Mouse (Mus musculus) megakaryocyte, embryonic 14.5 days (primary cell): ENCODE data around the gene Vmn1r218. TPM values are rescaled to one million over a fixed set of nuclear protein-coding genes. Genes with fewer than 3 reads are reported as not detected.
"Not testable (repeated sequence)": the region's sequence is repeated elsewhere in the genome, so short reads cannot be mapped to it uniquely, and the experiment has no call there.

Experiments used
- H3K27me3 ChIP-seq: replicated peaks from 2 replicates; pipeline ENCODE3; 2012; ENCODE audit warnings: inconsistent platforms
- H3K36me3 ChIP-seq: replicated peaks from 2 replicates; pipeline ENCODE3; 2012; ENCODE audit warnings: low read length, inconsistent platforms, mixed read lengths
- H3K4me1 ChIP-seq: 2 replicates; pipeline ENCODE4 v1.6.1; 2012; ENCODE audit warnings: inconsistent platforms
- H3K4me3 ChIP-seq: replicated peaks from 2 replicates; pipeline ENCODE3; 2012; ENCODE audit warnings: moderate library complexity, mild to moderate bottlenecking, inconsistent platforms
- H3K9me3 ChIP-seq: 2 replicates; pipeline ENCODE4 v1.6.1; 2012; ENCODE audit warnings: inconsistent platforms
- FLI1 ChIP-seq: IDR thresholded peaks from 2 replicates; pipeline ENCODE4 v1.6.1; 2012; ENCODE audit warnings: low read length, inconsistent platforms, mixed read lengths
- GATA1 ChIP-seq: IDR thresholded peaks from 3 replicates; pipeline ENCODE4 v1.6.1; 2012; ENCODE audit warnings: mixed read lengths, low read length, inconsistent platforms, borderline replicate concordance
- polyA plus RNA-seq: library from polyadenylated mRNA; stranded (reverse); fragments of >175 nt; gene quantifications from 2 replicates; pipeline ENCODE4 v1.2.3, GENCODE M21; 2012; ENCODE audit warnings: low replicate concordance; ENCODE audit not compliant: insufficient read depth

The Vmn1r218 gene
- polyA plus RNA-seq: not detected in 2 replicates

GRCm38 (mm10) chr13:23133099-23133498 lies at the start of gene Vmn1r218:
Gene Vmn1r218 (plus strand): TSS chr13:23133155.
- H3K36me3 ChIP-seq: no peaks in the 10 kb centered on the region
- no peaks in the 10 kb centered on the region for H3K9me3 ChIP-seq
- no peak within 1 kb of the TSS for H3K4me3 ChIP-seq
- TF ChIP-seq GATA1 (no peak), FLI1 (no peak)
- H3K4me1 ChIP-seq: no peaks in the 10 kb centered on the region
- no peaks in the 10 kb centered on the region for H3K27me3 ChIP-seq

GRCm38 (mm10) chr13:23094386-23094785 lies 38.6 kb upstream of the Vmn1r218 start:
- TF ChIP-seq GATA1: no peak
- no peak for TF ChIP-seq FLI1
- Histone ChIP-seq H3K4me1 (no peaks in the 10 kb centered on the region), H3K36me3 (no peaks in the 10 kb centered on the region), H3K4me3 (no peak overlapping the region), H3K27me3 (no peaks in the 10 kb centered on the region), H3K9me3 (no peaks in the 10 kb centered on the region)

DNA sequence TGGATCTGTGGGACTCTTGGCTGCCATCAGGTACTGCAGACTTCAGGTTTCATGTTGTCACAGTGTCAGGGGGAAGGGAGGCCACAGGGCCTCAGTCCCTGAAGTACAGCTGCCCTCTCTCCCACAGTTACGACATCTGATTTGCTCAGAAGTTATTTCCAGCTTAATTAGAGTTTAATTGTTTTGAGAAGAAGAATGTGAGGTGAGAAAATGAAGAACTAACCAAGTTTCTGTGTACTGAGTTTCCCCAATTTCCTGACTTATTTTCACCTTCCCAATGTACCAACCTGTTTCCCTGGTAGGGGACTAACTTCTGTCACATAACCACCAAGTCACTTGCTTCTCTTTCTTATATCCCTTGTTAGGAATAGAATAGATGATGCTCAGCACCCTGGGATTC lies 14.8 kb upstream of the Vmn1r218 start, which contains the start of gene Vmn1r217:
Gene Vmn1r217, minus strand, starts transcription at position 101 of the 400 bp plus-strand sequence.
- not testable (repeated sequence) for H3K27me3 ChIP-seq, H3K36me3 ChIP-seq, H3K4me3 ChIP-seq, H3K4me1 ChIP-seq, H3K9me3 ChIP-seq

DNA sequence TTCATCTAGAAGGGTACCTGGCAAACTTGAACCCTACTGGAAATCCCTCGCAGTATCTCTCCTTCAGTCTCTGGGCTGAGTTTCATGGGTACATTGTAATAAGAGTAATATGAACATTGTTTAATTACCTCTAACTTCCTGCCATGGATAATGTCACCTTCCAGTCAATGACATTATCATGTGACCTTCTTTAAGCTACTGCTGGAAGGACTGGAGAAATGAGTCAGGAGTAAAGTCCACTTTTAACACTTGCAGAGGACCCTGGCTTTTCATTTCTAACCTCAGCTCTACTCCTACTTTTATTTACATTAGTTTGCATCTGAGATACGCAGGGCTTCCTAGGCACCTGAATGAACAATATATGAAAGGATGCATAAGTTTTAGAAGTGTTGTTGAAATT lies 12.3 kb upstream of the Vmn1r218 start:
- Histone ChIP-seq H3K27me3 (no peaks in the 10 kb centered on the region), H3K4me1 (no peaks in the 10 kb centered on the region), H3K9me3 (no peaks in the 10 kb centered on the region), H3K4me3 (no peak overlapping the region), H3K36me3 (no peaks in the 10 kb centered on the region)
- TF ChIP-seq GATA1 (no peak), FLI1 (no peak)

DNA sequence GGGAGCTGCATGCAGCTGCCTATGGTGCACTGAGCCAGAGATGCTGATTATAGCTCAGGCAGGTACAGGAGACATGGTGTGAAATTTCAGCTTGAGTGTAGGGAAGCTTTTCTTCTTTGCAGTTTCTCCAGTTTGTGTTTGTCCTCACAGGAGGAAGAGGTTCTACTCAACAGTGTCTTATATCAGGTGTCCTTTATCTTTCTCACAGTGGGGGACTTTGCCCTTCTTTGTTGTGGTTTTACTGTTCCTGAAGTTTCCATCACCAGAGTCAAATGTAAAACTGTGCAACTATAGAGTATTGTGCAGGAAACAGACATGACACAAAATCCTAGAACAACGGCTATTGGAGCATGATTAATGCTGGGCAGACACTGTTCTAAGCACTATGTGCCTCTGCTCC lies 546 bp downstream of the Vmn1r218 start:
- H3K36me3 ChIP-seq: no peaks in the 10 kb centered on the region
- H3K4me3 ChIP-seq: no peak overlapping the region
- no peaks in the 10 kb centered on the region for H3K9me3 ChIP-seq
- H3K4me1 ChIP-seq: no peaks in the 10 kb centered on the region
- H3K27me3 ChIP-seq: no peaks in the 10 kb centered on the region
- TF ChIP-seq FLI1 (no peak), GATA1 (no peak)

DNA sequence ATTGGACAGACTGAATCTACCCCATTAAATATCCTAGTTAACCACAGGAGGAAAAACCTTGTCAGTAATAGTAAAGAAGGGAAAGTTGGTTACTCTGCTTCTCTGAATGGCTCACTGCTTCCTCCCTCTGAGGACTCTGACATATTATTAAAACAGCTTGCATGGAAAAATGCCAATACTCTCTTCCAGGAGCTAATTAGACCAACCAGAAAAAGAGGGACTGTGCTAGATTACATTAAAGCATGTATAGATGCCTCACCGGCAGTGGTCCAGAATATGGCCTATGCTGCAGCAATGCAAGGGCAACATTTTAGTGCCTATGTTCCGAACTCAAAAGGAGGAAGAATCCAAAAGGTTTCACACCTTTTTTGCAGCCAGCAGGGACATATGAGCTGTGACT lies 5.9 kb downstream of the Vmn1r218 start:
- Histone ChIP-seq H3K4me3 (no peak overlapping the region), H3K27me3 (no peaks in the 10 kb centered on the region), H3K4me1 (no peaks in the 10 kb centered on the region), H3K36me3 (no peaks in the 10 kb centered on the region), H3K9me3 (peaks cover 4% of the 10 kb centered on the region)
- TF ChIP-seq GATA1 (no peak), FLI1 (no peak)

DNA sequence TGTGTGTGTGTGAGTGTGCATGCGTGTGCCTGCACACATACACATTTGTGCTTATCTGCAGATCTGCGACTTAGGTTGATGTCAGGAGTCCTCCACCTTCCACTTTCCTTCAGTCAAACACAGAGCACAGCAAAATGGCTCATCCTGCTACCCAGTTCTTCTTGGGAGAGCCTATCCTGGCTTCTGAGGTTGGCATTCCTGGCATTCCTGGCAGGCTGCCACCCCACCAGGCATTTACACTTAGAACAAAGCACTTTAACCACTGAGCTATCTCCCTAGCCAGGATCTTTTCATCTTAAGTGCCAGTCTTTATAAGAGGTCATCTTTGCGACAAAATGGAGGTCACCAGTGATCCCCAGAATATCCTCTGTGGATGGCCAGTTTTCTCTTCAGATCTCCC lies 24.9 kb downstream of the Vmn1r218 start:
- no peaks in the 10 kb centered on the region for H3K27me3 ChIP-seq
- no peaks in the 10 kb centered on the region for H3K36me3 ChIP-seq
- no peaks in the 10 kb centered on the region for H3K9me3 ChIP-seq
- no peaks in the 10 kb centered on the region for H3K4me1 ChIP-seq
- TF ChIP-seq GATA1 (no peak), FLI1 (no peak)
- no peak overlapping the region for H3K4me3 ChIP-seq

GRCm38 (mm10) chr13:23159012-23159411 lies 26.1 kb downstream of the Vmn1r218 start, which contains the start of gene Vmn1r219:
Gene Vmn1r219 (plus strand): TSS chr13:23159312.
- H3K27me3 ChIP-seq: no peaks in the 10 kb centered on the region
- no peaks in the 10 kb centered on the region for H3K9me3 ChIP-seq
- H3K4me3 ChIP-seq: no peak within 1 kb of the TSS
- no peaks in the 10 kb centered on the region for H3K4me1 ChIP-seq
- TF ChIP-seq FLI1 (no peak), GATA1 (no peak)
- H3K36me3 ChIP-seq: no peaks in the 10 kb centered on the region

- not testable (repeated sequence) for H3K9me3 ChIP-seq, H3K27me3 ChIP-seq
Observed at GRCm38 (mm10) chr13:23166471-23166870, 33.5 kb downstream of the Vmn1r218 start.

GRCm38 (mm10) chr13:23187875-23188274 lies 54.9 kb downstream of the Vmn1r218 start, which contains the start of gene Vmn1r220:
Gene Vmn1r220 (minus strand): TSS chr13:23187975.
- H3K9me3 ChIP-seq: no peaks in the 10 kb centered on the region
- no peaks in the 10 kb centered on the region for H3K36me3 ChIP-seq
- H3K4me1 ChIP-seq: no peaks in the 10 kb centered on the region
- TF ChIP-seq FLI1 (no peak), GATA1 (no peak)
- H3K4me3 ChIP-seq: no peak within 1 kb of the TSS
- no peaks in the 10 kb centered on the region for H3K27me3 ChIP-seq

More at GRCm38 (mm10) chr13:23166471-23166870, 33.5 kb downstream of the Vmn1r218 start:
- not testable (repeated sequence) for H3K36me3 ChIP-seq, H3K4me1 ChIP-seq, H3K4me3 ChIP-seq

Other genes starting within 250 kb of the Vmn1r218 start
- gene Vmn1r212, start 248.9 kb upstream of the Vmn1r218 start, polyA plus RNA-seq: not detected in 2 replicates
- gene Vmn1r213, start 125.5 kb upstream of the Vmn1r218 start, polyA plus RNA-seq: not detected in 2 replicates
- not detected in 2 replicates for gene Vmn1r214, start 102.7 kb upstream of the Vmn1r218 start, polyA plus RNA-seq
- 5.8 TPM in 1 of 2 replicates, not detected in the other for gene Vmn1r215, start 65.1 kb upstream of the Vmn1r218 start, polyA plus RNA-seq
- gene Vmn1r217, start 14.9 kb upstream of the Vmn1r218 start, polyA plus RNA-seq: not detected in 2 replicates
- 0.07 TPM in 1 of 2 replicates, not detected in the other for gene Vmn1r219, start 26.2 kb downstream of the Vmn1r218 start, polyA plus RNA-seq
- not detected in 2 replicates for gene Vmn1r220, start 54.8 kb downstream of the Vmn1r218 start, polyA plus RNA-seq
- not detected in 2 replicates for gene Vmn1r221, start 81.0 kb downstream of the Vmn1r218 start, polyA plus RNA-seq
- not detected in 2 replicates for gene Vmn1r222, start 102.8 kb downstream of the Vmn1r218 start, polyA plus RNA-seq
- gene Vmn1r223, start 114.0 kb downstream of the Vmn1r218 start, polyA plus RNA-seq: not detected in 2 replicates
- gene Zfp322a, start 236.1 kb downstream of the Vmn1r218 start, polyA plus RNA-seq: 0.07 TPM in 1 of 2 replicates, not detected in the other